In the genomic region with DNA sequence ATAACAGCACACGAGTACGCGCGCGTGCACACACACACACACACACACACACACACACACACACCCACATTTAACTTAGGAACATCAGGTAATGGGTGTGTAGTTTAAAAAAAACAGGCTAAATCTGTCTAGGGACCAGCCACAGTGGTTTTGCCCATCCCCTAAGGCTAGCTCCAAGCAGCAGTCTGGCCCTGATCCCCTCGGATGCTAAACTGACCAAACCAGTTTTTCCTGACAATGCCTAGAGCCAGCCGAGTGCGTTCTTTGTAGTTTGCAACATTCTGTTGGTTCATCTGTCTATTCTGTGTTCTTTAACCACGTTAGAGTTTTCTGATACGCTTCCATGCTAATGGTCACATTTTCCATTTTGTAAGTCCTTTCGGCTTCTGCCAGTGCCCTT, we compare ENCODE assay signal across 35 mouse cellular contexts. TPM values are rescaled to one million over a fixed set of nuclear protein-coding genes. Genes with fewer than 3 reads are reported as not detected.
DNase-seq lines count a peak whose midpoint lies in the region; ATAC-seq and TF ChIP-seq lines count a peak whose summit lies in the region.
"Had no signal": no experiment of that assay in that cellular context is flagged by ENCODE, and none has a peak within 500 bp of the region (broad histone marks: within the 10 kb centered on the region; RNA-seq: fewer than 3 reads in every experiment).

No protein-coding gene starts in this region.

- no peaks in the 10 kb centered on the region for H3K4me1 ChIP-seq in intestine, embryonic 15.5 days (replicated peaks)
- no peaks in the 10 kb centered on the region for H3K4me1 ChIP-seq in intestine, embryonic 16.5 days (ENCODE audit: control insufficient read depth, insufficient read depth, low read length)
- H3K4me1 ChIP-seq in midbrain, embryonic 11.5 days (ENCODE audit: control insufficient read depth, insufficient read depth, low read length) = no peaks in the 10 kb centered on the region
- H3K4me1 ChIP-seq in midbrain, embryonic 16.5 days (ENCODE audit: control insufficient read depth, insufficient read depth, low read length) = peaks cover 4% of the 10 kb centered on the region
- peaks cover 8% of the 10 kb centered on the region for H3K4me1 ChIP-seq in embryonic facial prominence, embryonic 10.5 days
- H3K4me1 ChIP-seq in embryonic facial prominence, embryonic 15.5 days = no peaks in the 10 kb centered on the region
- peaks cover 6% of the 10 kb centered on the region; the same call in 1 of the 2 replicates for H3K4me1 ChIP-seq in forebrain, postnatal 0 days (ENCODE audit: insufficient read depth)
- H3K4me1 ChIP-seq: embryonic facial prominence, embryonic 12.5 days; heart, embryonic 10.5 days; heart, embryonic 15.5 days; liver, embryonic 13.5 days had no signal

- TF ChIP-seq CTCF in forebrain, postnatal 0 days (IDR thresholded peaks at IDR 0.05; ENCODE audit: low read depth) = no peak

- H3K9ac ChIP-seq in intestine, embryonic 15.5 days = no peak overlapping the region
- H3K9ac ChIP-seq in intestine, embryonic 16.5 days (ENCODE audit: low read depth, low read length) = no peak overlapping the region
- no peak overlapping the region for H3K9ac ChIP-seq in midbrain, embryonic 11.5 days (ENCODE audit: low read length)
- H3K9ac ChIP-seq in midbrain, embryonic 16.5 days (ENCODE audit: low read depth, low read length) = no peak overlapping the region
- H3K9ac ChIP-seq in embryonic facial prominence, embryonic 15.5 days = no peak overlapping the region
- no peak overlapping the region for H3K9ac ChIP-seq in forebrain, postnatal 0 days
- H3K9ac ChIP-seq: embryonic facial prominence, embryonic 12.5 days; forebrain, embryonic 12.5 days; heart, embryonic 15.5 days; hindbrain, embryonic 12.5 days; liver, embryonic 13.5 days; neural tube, embryonic 15.5 days had no signal

- H3K9me3 ChIP-seq in intestine, embryonic 15.5 days = no peaks in the 10 kb centered on the region
- H3K9me3 ChIP-seq in intestine, embryonic 16.5 days (ENCODE audit: control insufficient read depth, low read length) = no peaks in the 10 kb centered on the region
- no peaks in the 10 kb centered on the region for H3K9me3 ChIP-seq in midbrain, embryonic 11.5 days (ENCODE audit: control insufficient read depth, low read length)
- no peaks in the 10 kb centered on the region for H3K9me3 ChIP-seq in midbrain, embryonic 16.5 days (replicated peaks; ENCODE audit: control insufficient read depth, low read length, poor library complexity, severe bottlenecking)
- no peaks in the 10 kb centered on the region for H3K9me3 ChIP-seq in embryonic facial prominence, embryonic 10.5 days
- no peaks in the 10 kb centered on the region for H3K9me3 ChIP-seq in embryonic facial prominence, embryonic 15.5 days (replicated peaks)
- H3K9me3 ChIP-seq in forebrain, postnatal 0 days (ENCODE audit: low read length) = no peaks in the 10 kb centered on the region
- H3K9me3 ChIP-seq: embryonic facial prominence, embryonic 12.5 days; forebrain, embryonic 12.5 days; heart, embryonic 10.5 days; heart, embryonic 15.5 days; hindbrain, embryonic 12.5 days; liver, embryonic 13.5 days; neural tube, embryonic 15.5 days had no signal

- H3K36me3 ChIP-seq in intestine, embryonic 15.5 days = no peaks in the 10 kb centered on the region
- H3K36me3 ChIP-seq in intestine, embryonic 16.5 days (ENCODE audit: control insufficient read depth, insufficient read depth, low read length) = no peaks in the 10 kb centered on the region
- H3K36me3 ChIP-seq in midbrain, embryonic 11.5 days (ENCODE audit: control insufficient read depth, insufficient read depth, low read length) = no peaks in the 10 kb centered on the region
- H3K36me3 ChIP-seq in midbrain, embryonic 16.5 days (ENCODE audit: control insufficient read depth, insufficient read depth, low read length) = no peaks in the 10 kb centered on the region
- no peaks in the 10 kb centered on the region for H3K36me3 ChIP-seq in embryonic facial prominence, embryonic 10.5 days (replicated peaks)
- H3K36me3 ChIP-seq in embryonic facial prominence, embryonic 15.5 days = no peaks in the 10 kb centered on the region
- H3K36me3 ChIP-seq in forebrain, postnatal 0 days (ENCODE audit: insufficient read depth) = no peaks in the 10 kb centered on the region
- H3K36me3 ChIP-seq: embryonic facial prominence, embryonic 12.5 days; forebrain, embryonic 12.5 days; G1E; heart, embryonic 10.5 days; heart, embryonic 15.5 days; hindbrain, embryonic 12.5 days; liver, embryonic 13.5 days; neural tube, embryonic 15.5 days had no signal

- 0 out of 2 replicates have a peak, but pooled peaks have one; percentile 47 for ATAC-seq in intestine, embryonic 15.5 days
- no peak for ATAC-seq in intestine, embryonic 16.5 days
- no peak for ATAC-seq in midbrain, embryonic 11.5 days (ENCODE audit: low FRiP score)
- no peak for ATAC-seq in midbrain, embryonic 16.5 days
- ATAC-seq in embryonic facial prominence, embryonic 15.5 days (ENCODE audit: insufficient number of reproducible peaks, low FRiP score, low TSS enrichment, low read depth) = peak; percentile 24; the same call in 1 of the 2 replicates
- no peak for ATAC-seq in forebrain, postnatal 0 days

- H3K27ac ChIP-seq in intestine, embryonic 15.5 days = no peak overlapping the region
- no peak overlapping the region for H3K27ac ChIP-seq in intestine, embryonic 16.5 days (ENCODE audit: low read length)
- no peak overlapping the region for H3K27ac ChIP-seq in midbrain, embryonic 11.5 days (ENCODE audit: low read depth, low read length)
- no peak overlapping the region for H3K27ac ChIP-seq in midbrain, embryonic 16.5 days (ENCODE audit: low read length)
- H3K27ac ChIP-seq in embryonic facial prominence, embryonic 10.5 days (replicated peaks) = 0 out of 2 replicates have a peak overlapping the region, but pooled peaks have one; percentile 16
- H3K27ac ChIP-seq in embryonic facial prominence, embryonic 15.5 days (replicated peaks) = no peak overlapping the region
- no peak overlapping the region for H3K27ac ChIP-seq in forebrain, postnatal 0 days (ENCODE audit: low read depth, low read length)
- H3K27ac ChIP-seq: embryonic facial prominence, embryonic 12.5 days; forebrain, embryonic 12.5 days; heart, embryonic 10.5 days; heart, embryonic 15.5 days; hindbrain, embryonic 12.5 days; liver, embryonic 13.5 days; macrophage; neural tube, embryonic 15.5 days had no signal

- DNase-seq in midbrain, embryonic 11.5 days (ENCODE audit: low spot score, missing footprints) = peak; percentile 78
- peak; percentile 40 for DNase-seq in embryonic facial prominence, embryonic 10.5 days (ENCODE audit: low spot score)
- DNase-seq in forebrain, postnatal 0 days = no peak
- DNase-seq: adrenal gland, postnatal 14 days; B cell, adult 2 months; cerebellum, adult 11 months; cerebellum, adult 9-10 months; cerebellum, postnatal 36 days; gastrocnemius, postnatal 14 days; heart, postnatal 36 days; kidney, adult 2 months; kidney, postnatal 10 days; layer of hippocampus, postnatal 36 days; left cerebral cortex, postnatal 4 days; liver, embryonic 13.5 days; lung, adult 2 months; midbrain, embryonic 14.5 days; retina, postnatal 1 day; right cerebral cortex, postnatal 25 days; thymus, postnatal 4 days had no signal

- no peak overlapping the region for H3K4me2 ChIP-seq in intestine, embryonic 15.5 days (replicated peaks)
- no peak overlapping the region for H3K4me2 ChIP-seq in intestine, embryonic 16.5 days (ENCODE audit: low read depth, low read length)
- no peak overlapping the region for H3K4me2 ChIP-seq in midbrain, embryonic 11.5 days
- H3K4me2 ChIP-seq in midbrain, embryonic 16.5 days (ENCODE audit: low read length) = no peak overlapping the region
- H3K4me2 ChIP-seq in embryonic facial prominence, embryonic 15.5 days (replicated peaks) = no peak overlapping the region
- no peak overlapping the region for H3K4me2 ChIP-seq in forebrain, postnatal 0 days (ENCODE audit: low read depth)
- H3K4me2 ChIP-seq: embryonic facial prominence, embryonic 12.5 days; forebrain, embryonic 12.5 days; heart, embryonic 15.5 days; hindbrain, embryonic 12.5 days; liver, embryonic 13.5 days; neural tube, embryonic 15.5 days had no signal

- 49% methylated on average over 11 of the region's 11 CpGs for WGBS in intestine, embryonic 15.5 days
- WGBS in intestine, embryonic 16.5 days = 50% methylated on average over 11 of the region's 11 CpGs
- 61% methylated on average over 11 of the region's 11 CpGs for WGBS in midbrain, embryonic 11.5 days
- WGBS in midbrain, embryonic 16.5 days = 55% methylated on average over 11 of the region's 11 CpGs
- WGBS in embryonic facial prominence, embryonic 10.5 days = 45% methylated on average over 11 of the region's 11 CpGs
- 36% methylated on average over 11 of the region's 11 CpGs for WGBS in embryonic facial prominence, embryonic 15.5 days
- WGBS in forebrain, postnatal 0 days = 68% methylated on average over 11 of the region's 11 CpGs

- no peaks in the 10 kb centered on the region for H3K27me3 ChIP-seq in intestine, embryonic 15.5 days (replicated peaks)
- H3K27me3 ChIP-seq in intestine, embryonic 16.5 days (replicated peaks; ENCODE audit: control insufficient read depth, insufficient read depth, low read length) = no peaks in the 10 kb centered on the region
- no peaks in the 10 kb centered on the region for H3K27me3 ChIP-seq in midbrain, embryonic 11.5 days (ENCODE audit: control insufficient read depth, insufficient read depth, low read length)
- H3K27me3 ChIP-seq in midbrain, embryonic 16.5 days (ENCODE audit: control insufficient read depth, insufficient read depth, low read depth, low read length) = no peaks in the 10 kb centered on the region
- no peaks in the 10 kb centered on the region for H3K27me3 ChIP-seq in embryonic facial prominence, embryonic 10.5 days (replicated peaks; ENCODE audit: low read depth, poor library complexity, severe bottlenecking)
- no peaks in the 10 kb centered on the region for H3K27me3 ChIP-seq in embryonic facial prominence, embryonic 15.5 days
- H3K27me3 ChIP-seq in forebrain, postnatal 0 days (ENCODE audit: insufficient read depth, low read length) = no peaks in the 10 kb centered on the region
- H3K27me3 ChIP-seq: embryonic facial prominence, embryonic 12.5 days; forebrain, embryonic 12.5 days; heart, embryonic 15.5 days; hindbrain, embryonic 12.5 days; liver, embryonic 13.5 days; neural tube, embryonic 15.5 days had no signal

- H3K4me3 ChIP-seq in intestine, embryonic 15.5 days (replicated peaks) = no peak overlapping the region
- H3K4me3 ChIP-seq in intestine, embryonic 16.5 days (ENCODE audit: low read length) = no peak overlapping the region
- H3K4me3 ChIP-seq in midbrain, embryonic 11.5 days (ENCODE audit: low read depth, low read length) = no peak overlapping the region
- H3K4me3 ChIP-seq in midbrain, embryonic 16.5 days (ENCODE audit: low read depth, low read length) = no peak overlapping the region
- H3K4me3 ChIP-seq in embryonic facial prominence, embryonic 10.5 days = no peak overlapping the region
- H3K4me3 ChIP-seq in embryonic facial prominence, embryonic 15.5 days (replicated peaks) = no peak overlapping the region
- H3K4me3 ChIP-seq in forebrain, postnatal 0 days (ENCODE audit: low read depth, low read length) = no peak overlapping the region
- H3K4me3 ChIP-seq: embryonic facial prominence, embryonic 12.5 days; forebrain, embryonic 12.5 days; heart, embryonic 10.5 days; heart, embryonic 15.5 days; hindbrain, embryonic 12.5 days; liver, embryonic 13.5 days; neural tube, embryonic 15.5 days had no signal

RNA-seq across cellular contexts. Expression of a gene that starts 34.0 kb away (rescaled TPM):
- 0.35 and 0.39 TPM in 2 replicates for polyA plus RNA-seq in intestine, embryonic 15.5 days (2015; fragmentation: Nextera tagmentation; extraction: Ambion mirVana)
- 0.09 and 0.18 TPM in 2 replicates for polyA plus RNA-seq in intestine, embryonic 16.5 days (2015; fragmentation: Nextera tagmentation; extraction: Ambion mirVana)
- polyA plus RNA-seq in midbrain, embryonic 11.5 days (2014; fragmentation: Nextera tagmentation; extraction: Ambion mirVana) = 1.6 and 2.1 TPM in 2 replicates
- polyA plus RNA-seq in midbrain, embryonic 16.5 days (2015; fragmentation: Nextera tagmentation; extraction: Ambion mirVana) = 1.2 and 1.5 TPM in 2 replicates
- 1.8 TPM in 2 replicates for polyA plus RNA-seq in embryonic facial prominence, embryonic 10.5 days (2016; fragmentation: Nextera tagmentation; extraction: Ambion mirVana)
- polyA plus RNA-seq in embryonic facial prominence, embryonic 15.5 days (2015; fragmentation: Nextera tagmentation; extraction: Ambion mirVana) = 11.6 and 16.3 TPM in 2 replicates
- total RNA-seq in forebrain, postnatal 0 days (2014; rRNA removed) = 2.1 and 3.2 TPM in 2 replicates
- polyA plus RNA-seq in forebrain, postnatal 0 days (2015; fragmentation: Nextera tagmentation; extraction: Ambion mirVana) = 0.94 and 1.4 TPM in 2 replicates
- total RNA-seq: granulocyte monocyte progenitor cell, adult 5-6 weeks; megakaryocyte-erythroid progenitor cell, adult 5-6 weeks had no signal
- polyA plus RNA-seq: G1E; large intestine, adult 2 months; macrophage had no signal

Comparison
In these comparisons a context has a peak if more than half of its experiments do, and no peak if none do; other contexts are left out.
1. ATAC-seq: peak in intestine, embryonic 15.5 days (single experiment) and embryonic facial prominence, embryonic 15.5 days (single experiment); none in intestine, embryonic 16.5 days (single experiment), midbrain, embryonic 11.5 days (single experiment), midbrain, embryonic 16.5 days (single experiment) and forebrain, postnatal 0 days (single experiment).